Mouse (Mus musculus): ENCODE measurements around the gene Sdk1.
A peak's percentile ranks its signal among the peaks of the same experiment; 100 is the strongest.

The Sdk1 gene

GRCm38 (mm10) chr5:141240841-141241543 is at the start of gene Sdk1:
Gene Sdk1 (plus strand): TSS chr5:141241490.
- peak; percentile 92 for DNase-seq

- DNase-seq, result no peak
Observed at GRCm38 (mm10) chr5:141197278-141197677, 44.0 kb upstream of the Sdk1 start.

- no peak for DNase-seq
Observed at GRCm38 (mm10) chr5:141202276-141203065, 38.8 kb upstream of the Sdk1 start.

GRCm38 (mm10) chr5:141207061-141207460 is 34.2 kb upstream of the Sdk1 start:
- no peak for DNase-seq

GRCm38 (mm10) chr5:141225243-141225642 is 16.0 kb upstream of the Sdk1 start:
- DNase-seq, result no peak

- DNase-seq, result no peak
Observed at GRCm38 (mm10) chr5:141234326-141234725, 7.0 kb upstream of the Sdk1 start.

GRCm38 (mm10) chr5:141239401-141239800 is 1.9 kb upstream of the Sdk1 start:
- DNase-seq, result no peak

- DNase-seq, result no peak
Observed at GRCm38 (mm10) chr5:141240441-141240840, 849 bp upstream of the Sdk1 start.

- DNase-seq, result no peak
Observed at GRCm38 (mm10) chr5:141241645-141242284, 475 bp downstream of the Sdk1 start.

- DNase-seq, result no peak
Observed at GRCm38 (mm10) chr5:141243253-141243965, 2.1 kb downstream of the Sdk1 start.

- DNase-seq, result no peak
Observed at GRCm38 (mm10) chr5:141264253-141264652, 23.0 kb downstream of the Sdk1 start.

- no peak for DNase-seq
Observed at GRCm38 (mm10) chr5:141277112-141277511, 35.8 kb downstream of the Sdk1 start.

- DNase-seq, result no peak
Observed at GRCm38 (mm10) chr5:141281751-141282150, 40.5 kb downstream of the Sdk1 start.

GRCm38 (mm10) chr5:141289611-141290010 is 48.3 kb downstream of the Sdk1 start:
- DNase-seq, result no peak

- no peak for DNase-seq
Observed at GRCm38 (mm10) chr5:141295240-141295639, 54.0 kb downstream of the Sdk1 start.

GRCm38 (mm10) chr5:141302287-141302694 is 61.0 kb downstream of the Sdk1 start:
- no peak for DNase-seq

GRCm38 (mm10) chr5:141303746-141304145 is 62.5 kb downstream of the Sdk1 start:
- DNase-seq, result no peak

GRCm38 (mm10) chr5:141304706-141305105 is 63.4 kb downstream of the Sdk1 start:
- DNase-seq, result no peak

GRCm38 (mm10) chr5:141310641-141311040 is 69.4 kb downstream of the Sdk1 start:
- no peak for DNase-seq

- DNase-seq, result no peak
Observed at GRCm38 (mm10) chr5:141311801-141312200, 70.5 kb downstream of the Sdk1 start.

GRCm38 (mm10) chr5:141312305-141312704 is 71.0 kb downstream of the Sdk1 start:
- no peak for DNase-seq

GRCm38 (mm10) chr5:141317095-141317494 is 75.8 kb downstream of the Sdk1 start:
- no peak for DNase-seq

GRCm38 (mm10) chr5:141324910-141325309 is 83.6 kb downstream of the Sdk1 start:
- no peak for DNase-seq

Measured in kidney, adult 9 months (tissue).